Mouse (Mus musculus): ENCODE results near the gene Gtpbp2. TPM values are rescaled to one million over a fixed set of nuclear protein-coding genes. Genes with fewer than 3 reads are reported as not detected.

Gtpbp2 gene
- polyA plus RNA-seq (2012; rRNA removed) = 88.1 and 108 TPM in 2 replicates

DNA sequence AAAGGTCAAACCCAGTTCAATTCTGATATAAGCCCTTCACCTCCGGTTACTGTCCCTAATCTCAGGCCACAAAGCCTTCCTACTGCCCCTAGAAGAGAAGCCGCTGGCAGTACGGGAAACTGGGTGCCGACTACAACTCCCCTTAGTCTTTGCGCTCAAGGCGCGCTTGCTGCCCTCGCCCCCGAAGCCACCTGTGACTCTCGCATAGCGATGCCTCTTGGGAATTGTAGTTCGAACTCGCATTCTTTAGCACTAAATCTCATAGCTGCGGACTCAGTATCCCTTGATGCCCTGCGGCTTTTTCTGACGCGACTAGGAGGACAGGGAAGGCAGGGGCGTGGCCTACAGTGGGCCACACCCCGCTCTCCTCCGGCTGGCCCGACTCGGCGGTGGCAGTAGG is at the start of gene Gtpbp2:
Gene Gtpbp2 (plus strand): TSS at position 347 of the 400 bp plus-strand sequence.

DNA sequence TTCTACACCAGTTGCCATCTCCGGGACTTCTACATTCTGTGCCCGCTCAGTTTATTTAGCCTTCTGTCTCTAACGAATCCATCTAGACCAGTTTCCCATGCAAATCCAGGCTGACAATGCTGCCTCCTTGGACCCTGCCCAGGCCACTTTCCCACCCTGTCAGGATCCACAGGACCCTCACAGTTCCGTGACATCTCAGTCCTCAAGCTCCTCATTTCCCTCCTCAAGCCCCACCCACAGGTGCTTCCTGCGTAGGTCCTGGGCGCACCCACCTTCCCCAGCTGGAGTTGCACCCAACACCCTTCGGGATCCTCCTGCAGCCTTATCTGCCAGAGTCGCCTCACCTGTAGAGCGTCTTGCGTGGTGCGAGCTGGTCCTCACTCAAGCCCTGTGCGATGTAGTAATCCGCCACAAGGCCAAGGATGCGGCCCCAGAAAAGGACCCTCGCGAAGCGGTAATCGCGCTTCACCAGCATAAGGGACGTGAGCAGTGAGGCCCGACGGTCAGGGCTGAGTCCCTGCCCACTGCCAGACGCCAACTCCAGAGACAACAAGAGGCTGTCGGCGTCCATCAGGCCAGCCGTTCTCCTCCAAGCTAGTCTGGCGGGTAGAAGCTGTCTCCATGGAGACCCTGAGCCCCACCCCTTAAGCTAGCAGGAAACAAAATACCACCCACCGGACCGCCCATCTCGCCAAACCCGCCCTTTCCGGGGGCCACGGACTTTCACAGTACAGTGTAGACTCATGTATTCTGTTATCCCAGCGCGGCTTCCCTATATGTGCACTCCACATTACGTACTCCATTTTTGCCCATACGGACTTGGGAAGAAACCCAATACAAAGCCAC is 17.0 kb upstream of the Gtpbp2 start, which contains the start of gene Rsph9:
Gene Rsph9 (minus strand): TSS at position 639 of the 846 bp plus-strand sequence.

GRCm38 (mm10) chr17:46152847-46153782 is 7.7 kb upstream of the Gtpbp2 start, which contains the start of gene Mad2l1bp:
TSS of gene Mad2l1bp (minus strand) at chr17:46153553.

DNA sequence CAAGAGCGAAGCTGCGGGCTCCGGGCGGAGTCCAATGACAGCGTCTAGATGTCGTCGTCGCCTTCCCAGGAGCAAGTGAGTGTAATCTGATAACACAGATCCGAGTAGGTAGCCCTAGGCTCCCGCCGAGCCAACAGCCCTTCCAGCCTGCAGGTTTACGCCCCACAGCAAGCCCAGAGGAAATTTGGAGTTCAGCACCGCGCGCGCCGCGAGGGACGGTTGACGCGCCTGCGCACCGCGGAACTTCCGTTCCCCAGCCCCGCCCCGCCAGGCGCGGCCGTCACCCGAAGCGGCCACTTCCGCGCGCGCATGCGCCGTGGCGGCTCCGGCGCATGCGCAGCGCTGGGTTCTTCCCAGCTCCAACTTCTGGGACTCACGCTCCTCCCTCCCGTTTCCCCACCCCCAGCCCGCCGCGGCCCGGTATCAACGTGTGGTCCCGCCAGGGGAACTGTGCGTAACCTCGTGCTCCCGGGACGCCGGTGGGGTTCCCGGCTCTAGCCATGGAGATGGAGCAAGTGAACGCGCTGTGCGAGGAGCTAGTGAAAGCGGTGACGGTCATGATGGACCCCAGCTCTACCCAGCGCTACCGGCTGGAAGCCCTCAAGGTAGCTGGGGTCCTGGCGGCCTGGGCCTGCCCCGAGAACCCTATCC is 41.7 kb downstream of the Gtpbp2 start, which contains the start of the genes Polh and Xpo5:
Gene Polh (minus strand): TSS at position 225 of the 651 bp plus-strand sequence.
Gene Xpo5 (plus strand): TSS at position 362 of the 651 bp plus-strand sequence.

Other genes starting within 250 kb of the Gtpbp2 start
- gene Vegfa, start 128.7 kb upstream of the Gtpbp2 start, polyA plus RNA-seq (2012; rRNA removed) = 95.8 and 106 TPM in 2 replicates
- 24.6 and 25.1 TPM in 2 replicates for gene Mrps18a, start 50.0 kb upstream of the Gtpbp2 start, polyA plus RNA-seq (2012; rRNA removed)
- gene Rsph9, start 16.8 kb upstream of the Gtpbp2 start, polyA plus RNA-seq (2012; rRNA removed) = 1.4 and 1.6 TPM in 2 replicates
- gene Mad2l1bp, start 7.5 kb upstream of the Gtpbp2 start, polyA plus RNA-seq (2012; rRNA removed) = 19.4 and 20.0 TPM in 2 replicates
- gene Polh, start 41.6 kb downstream of the Gtpbp2 start, polyA plus RNA-seq (2012; rRNA removed) = 5.7 and 5.9 TPM in 2 replicates
- 10.5 and 11.9 TPM in 2 replicates for gene Xpo5, start 41.8 kb downstream of the Gtpbp2 start, polyA plus RNA-seq (2012; rRNA removed)
- gene Polr1c, start 87.0 kb downstream of the Gtpbp2 start, polyA plus RNA-seq (2012; rRNA removed) = 31.3 and 34.1 TPM in 2 replicates
- 36.4 and 36.8 TPM in 2 replicates for gene Yipf3, start 87.0 kb downstream of the Gtpbp2 start, polyA plus RNA-seq (2012; rRNA removed)
- 0.08 and 0.12 TPM in 2 replicates for gene Lrrc73, start 92.5 kb downstream of the Gtpbp2 start, polyA plus RNA-seq (2012; rRNA removed)
- gene Tjap1, start 122.0 kb downstream of the Gtpbp2 start, polyA plus RNA-seq (2012; rRNA removed) = 9.1 and 9.2 TPM in 2 replicates
- 0.02 TPM in 2 replicates for gene Dlk2, start 136.4 kb downstream of the Gtpbp2 start, polyA plus RNA-seq (2012; rRNA removed)
- gene Abcc10, start 167.3 kb downstream of the Gtpbp2 start, polyA plus RNA-seq (2012; rRNA removed) = 2.9 and 3.6 TPM in 2 replicates
- gene Zfp318, start 222.7 kb downstream of the Gtpbp2 start, polyA plus RNA-seq (2012; rRNA removed) = 2.4 and 2.8 TPM in 2 replicates